Mouse (Mus musculus): ENCODE data around the gene Adgrl4. TPM values are rescaled to one million over a fixed set of nuclear protein-coding genes. Genes with fewer than 3 reads are reported as not detected.

Gene Adgrl4
- polyA plus RNA-seq, 1 experiment from 2014 or later: 15.0 TPM

GRCm38 (mm10) chr3:151551002-151551401, 113.3 kb downstream of the Adgrl4 start:
- WGBS: 47% methylated on average over 5 of the region's 5 CpGs

GRCm38 (mm10) chr3:151556635-151557034, 118.9 kb downstream of the Adgrl4 start:
- no peaks in the 10 kb centered on the region for H3K36me3 ChIP-seq (replicated peaks)
- H3K27me3 ChIP-seq (replicated peaks): no peaks in the 10 kb centered on the region
- no peaks in the 10 kb centered on the region for H3K4me1 ChIP-seq
- no peak overlapping the region for H3K9ac ChIP-seq
- no peak overlapping the region for H3K4me2 ChIP-seq
- ATAC-seq (replicated peaks): no peak
- no peak overlapping the region for H3K4me3 ChIP-seq
- H3K27ac ChIP-seq: no peak overlapping the region
- 81% methylated on average over 2 of the region's 2 CpGs for WGBS
- H3K9me3 ChIP-seq: no peaks in the 10 kb centered on the region

More at GRCm38 (mm10) chr3:151551002-151551401, 113.3 kb downstream of the Adgrl4 start:
- Histone ChIP-seq H3K9me3 (no peaks in the 10 kb centered on the region), H3K4me3 (no peak overlapping the region), H3K27me3 (replicated peaks) (no peaks in the 10 kb centered on the region), H3K36me3 (replicated peaks) (no peaks in the 10 kb centered on the region), H3K4me1 (no peaks in the 10 kb centered on the region), H3K9ac (no peak overlapping the region), H3K27ac (no peak overlapping the region), H3K4me2 (no peak overlapping the region)
- ATAC-seq (replicated peaks): no peak

GRCm38 (mm10) chr3:151557125-151557524, 119.4 kb downstream of the Adgrl4 start:
- Histone ChIP-seq H3K36me3 (replicated peaks) (no peaks in the 10 kb centered on the region), H3K4me3 (no peak overlapping the region), H3K4me2 (no peak overlapping the region), H3K27ac (no peak overlapping the region), H3K9me3 (no peaks in the 10 kb centered on the region), H3K27me3 (replicated peaks) (no peaks in the 10 kb centered on the region), H3K4me1 (no peaks in the 10 kb centered on the region), H3K9ac (no peak overlapping the region)
- ATAC-seq (replicated peaks): no peak
- 80% methylated on average over 2 of the region's 2 CpGs for WGBS

- 79% methylated on average over 5 of the region's 5 CpGs for WGBS
- Histone ChIP-seq H3K4me3 (no peak overlapping the region), H3K9ac (no peak overlapping the region), H3K27ac (no peak overlapping the region), H3K4me2 (no peak overlapping the region), H3K36me3 (replicated peaks) (no peaks in the 10 kb centered on the region), H3K27me3 (replicated peaks) (no peaks in the 10 kb centered on the region), H3K4me1 (no peaks in the 10 kb centered on the region), H3K9me3 (no peaks in the 10 kb centered on the region)
- no peak for ATAC-seq (replicated peaks)
Observed at GRCm38 (mm10) chr3:151557607-151558006, 119.9 kb downstream of the Adgrl4 start.

GRCm38 (mm10) chr3:151558374-151558773, 120.7 kb downstream of the Adgrl4 start:
- no peaks in the 10 kb centered on the region for H3K27me3 ChIP-seq (replicated peaks)
- no peaks in the 10 kb centered on the region for H3K36me3 ChIP-seq (replicated peaks)
- H3K9me3 ChIP-seq: no peaks in the 10 kb centered on the region
- no peak overlapping the region for H3K4me3 ChIP-seq
- H3K4me1 ChIP-seq: no peaks in the 10 kb centered on the region
- H3K27ac ChIP-seq: no peak overlapping the region
- no peak overlapping the region for H3K9ac ChIP-seq
- no peak for ATAC-seq (replicated peaks)
- 74% methylated on average over 4 of the region's 4 CpGs for WGBS
- H3K4me2 ChIP-seq: no peak overlapping the region

- H3K9ac ChIP-seq: no peak overlapping the region
- H3K27ac ChIP-seq: no peak overlapping the region
- 66% methylated on average over 16 of the region's 16 CpGs for WGBS
- no peak for ATAC-seq (replicated peaks)
- H3K4me1 ChIP-seq: no peaks in the 10 kb centered on the region
- H3K27me3 ChIP-seq (replicated peaks): no peaks in the 10 kb centered on the region
- no peak overlapping the region for H3K4me2 ChIP-seq
- no peak overlapping the region for H3K4me3 ChIP-seq
- no peaks in the 10 kb centered on the region for H3K36me3 ChIP-seq (replicated peaks)
- no peaks in the 10 kb centered on the region for H3K9me3 ChIP-seq
Observed at GRCm38 (mm10) chr3:151565664-151566621, 128.3 kb downstream of the Adgrl4 start.

GRCm38 (mm10) chr3:151566629-151567028, 128.9 kb downstream of the Adgrl4 start:
- Histone ChIP-seq H3K9ac (no peak overlapping the region), H3K27me3 (replicated peaks) (no peaks in the 10 kb centered on the region), H3K4me1 (no peaks in the 10 kb centered on the region), H3K4me3 (no peak overlapping the region), H3K4me2 (no peak overlapping the region), H3K27ac (no peak overlapping the region), H3K9me3 (no peaks in the 10 kb centered on the region), H3K36me3 (replicated peaks) (no peaks in the 10 kb centered on the region)
- 52% methylated on average over 5 of the region's 5 CpGs for WGBS
- ATAC-seq (replicated peaks): no peak

- Histone ChIP-seq H3K4me2 (no peak overlapping the region), H3K36me3 (replicated peaks) (no peaks in the 10 kb centered on the region), H3K27ac (no peak overlapping the region), H3K27me3 (replicated peaks) (no peaks in the 10 kb centered on the region), H3K9ac (no peak overlapping the region), H3K4me1 (no peaks in the 10 kb centered on the region), H3K9me3 (no peaks in the 10 kb centered on the region), H3K4me3 (no peak overlapping the region)
- WGBS: 11% methylated on average over 3 of the region's 3 CpGs
- ATAC-seq (replicated peaks): no peak
Observed at GRCm38 (mm10) chr3:151567541-151567940, 129.9 kb downstream of the Adgrl4 start.

GRCm38 (mm10) chr3:151572089-151572488, 134.4 kb downstream of the Adgrl4 start:
- H3K4me1 ChIP-seq: no peaks in the 10 kb centered on the region
- no peaks in the 10 kb centered on the region for H3K27me3 ChIP-seq (replicated peaks)
- no peak overlapping the region for H3K9ac ChIP-seq
- ATAC-seq (replicated peaks): no peak
- no peak overlapping the region for H3K4me3 ChIP-seq
- no peaks in the 10 kb centered on the region for H3K36me3 ChIP-seq (replicated peaks)
- H3K27ac ChIP-seq: no peak overlapping the region
- no peak overlapping the region for H3K4me2 ChIP-seq
- WGBS: 84% methylated on average over 5 of the region's 5 CpGs
- H3K9me3 ChIP-seq: no peaks in the 10 kb centered on the region

- Histone ChIP-seq H3K36me3 (replicated peaks) (no peaks in the 10 kb centered on the region), H3K27me3 (replicated peaks) (no peaks in the 10 kb centered on the region), H3K9ac (no peak overlapping the region), H3K4me1 (no peaks in the 10 kb centered on the region), H3K27ac (no peak overlapping the region), H3K4me2 (no peak overlapping the region), H3K9me3 (no peaks in the 10 kb centered on the region), H3K4me3 (no peak overlapping the region)
- WGBS: 73% methylated on average over 7 of the region's 7 CpGs
- no peak for ATAC-seq (replicated peaks)
Observed at GRCm38 (mm10) chr3:151575292-151575691, 137.6 kb downstream of the Adgrl4 start.

- Histone ChIP-seq H3K27ac (no peak overlapping the region), H3K9ac (no peak overlapping the region), H3K36me3 (replicated peaks) (no peaks in the 10 kb centered on the region), H3K4me2 (no peak overlapping the region), H3K27me3 (replicated peaks) (no peaks in the 10 kb centered on the region), H3K4me3 (no peak overlapping the region), H3K4me1 (no peaks in the 10 kb centered on the region), H3K9me3 (no peaks in the 10 kb centered on the region)
- ATAC-seq (replicated peaks): no peak
- WGBS: 86% methylated on average over 3 of the region's 3 CpGs
Observed at GRCm38 (mm10) chr3:151576155-151576554, 138.5 kb downstream of the Adgrl4 start.

GRCm38 (mm10) chr3:151591904-151592303, 154.2 kb downstream of the Adgrl4 start:
- Histone ChIP-seq H3K4me2 (no peak overlapping the region), H3K27me3 (replicated peaks) (no peaks in the 10 kb centered on the region), H3K36me3 (replicated peaks) (no peaks in the 10 kb centered on the region), H3K27ac (no peak overlapping the region), H3K4me3 (no peak overlapping the region), H3K9me3 (no peaks in the 10 kb centered on the region), H3K9ac (no peak overlapping the region), H3K4me1 (no peaks in the 10 kb centered on the region)
- ATAC-seq (replicated peaks): no peak

Data from midbrain, embryonic 15.5 days (tissue).